Mouse (Mus musculus): ENCODE measurements around the gene Ncl. TPM values are rescaled to one million over a fixed set of nuclear protein-coding genes. Genes with fewer than 3 reads are reported as not detected.
A peak's percentile ranks its signal among the peaks of the same experiment; 100 is the strongest.

Ncl gene
- total RNA-seq, 2 experiments from 2014 or later: 132 to 142 TPM

DNA sequence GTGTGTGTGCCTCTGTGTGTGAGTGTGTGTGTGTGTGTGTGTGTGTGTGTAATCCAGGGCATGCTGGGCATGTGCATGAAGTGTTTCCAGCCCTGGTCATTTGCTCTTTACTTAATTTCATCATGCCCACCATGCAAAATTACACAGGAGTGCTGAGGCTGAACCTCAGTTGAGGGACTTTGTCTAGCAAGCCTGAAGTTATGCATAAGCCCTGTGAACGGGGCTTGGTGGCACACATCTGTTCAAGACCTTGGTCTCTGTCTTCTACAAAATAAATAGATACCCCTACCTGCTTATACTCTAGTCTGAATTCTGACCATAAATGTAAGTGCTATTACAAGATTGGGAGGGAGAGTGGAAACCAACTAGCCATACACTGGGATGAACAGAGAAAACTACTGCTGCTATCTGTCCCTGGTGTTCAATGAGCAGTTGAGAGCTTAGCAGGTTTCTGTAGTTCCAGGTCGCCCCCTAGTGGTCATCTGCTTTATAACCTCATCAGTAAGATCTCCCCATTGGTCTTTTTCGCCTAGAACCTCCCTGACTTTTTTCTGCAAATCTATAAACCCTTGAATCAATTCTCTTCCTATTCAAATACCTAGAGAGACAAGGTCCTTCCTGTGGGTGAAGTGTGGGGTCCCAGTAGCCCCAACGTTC lies 19.9 kb downstream of the Ncl start:
- intact Hi-C loops (cut with DNase I): loop anchor here (2.0 kb wide), 2 partner anchors 124 to 160 kb away; no protein-coding TSS in a partner anchor

DNA sequence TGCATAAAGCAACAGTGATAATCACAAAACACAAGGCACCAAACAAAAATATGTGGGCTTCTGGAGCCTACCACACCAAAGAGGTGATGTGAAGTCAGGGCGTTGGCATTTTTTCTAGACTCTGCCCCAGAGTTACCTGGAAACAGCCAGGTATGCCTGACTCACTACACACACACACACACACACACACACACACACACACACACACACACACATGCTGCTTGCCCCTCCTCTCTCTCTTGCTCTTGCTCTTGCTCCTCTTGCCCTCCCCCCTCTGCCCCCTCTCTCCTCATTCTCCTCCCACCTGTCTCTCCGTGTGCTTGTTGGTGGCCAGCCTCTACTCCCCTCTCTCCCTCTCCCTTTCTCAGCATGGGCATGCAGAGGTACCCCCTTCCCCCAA lies 22.9 kb downstream of the Ncl start:
- no peak for DNase-seq (ENCODE audit: low spot score in 2 of 2)
- intact Hi-C loops (cut with DNase I): no loop called here

More for the DNA sequence above, 19.9 kb downstream of the Ncl start:
- peak; percentile 56 to 74 for DNase-seq (ENCODE audit: low spot score in 2 of 2)

DNA sequence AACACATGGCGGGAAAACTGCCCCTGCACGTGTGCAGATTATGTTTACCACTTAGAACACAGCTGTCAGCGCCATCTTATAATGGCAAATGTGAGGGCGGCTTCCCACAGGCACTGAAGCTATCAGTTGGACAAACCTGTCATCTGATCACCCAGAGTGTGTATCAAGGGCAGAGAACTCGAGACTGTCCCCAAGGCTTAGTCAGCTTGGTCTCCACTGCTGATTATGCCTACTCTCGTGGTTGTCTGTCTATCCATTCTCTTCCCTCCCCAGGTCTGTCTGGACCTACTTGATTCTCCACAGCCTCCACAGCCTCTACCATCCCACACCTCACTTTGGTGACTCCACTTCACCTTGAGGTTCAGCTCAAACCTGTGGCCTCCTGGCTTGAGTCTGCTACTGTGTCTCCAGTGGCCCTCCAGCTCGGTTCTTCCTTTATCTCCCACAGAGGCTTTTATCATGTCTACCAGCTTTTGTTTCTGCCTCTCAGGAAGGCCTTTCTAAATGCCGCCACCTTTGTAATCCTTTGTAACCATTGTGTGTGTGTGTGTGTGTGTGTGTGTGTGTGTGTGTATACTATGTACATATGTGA lies 38.3 kb downstream of the Ncl start:
- no peak for DNase-seq (ENCODE audit: low spot score in 2 of 2)
- intact Hi-C loops (cut with DNase I): no loop called here

DNA sequence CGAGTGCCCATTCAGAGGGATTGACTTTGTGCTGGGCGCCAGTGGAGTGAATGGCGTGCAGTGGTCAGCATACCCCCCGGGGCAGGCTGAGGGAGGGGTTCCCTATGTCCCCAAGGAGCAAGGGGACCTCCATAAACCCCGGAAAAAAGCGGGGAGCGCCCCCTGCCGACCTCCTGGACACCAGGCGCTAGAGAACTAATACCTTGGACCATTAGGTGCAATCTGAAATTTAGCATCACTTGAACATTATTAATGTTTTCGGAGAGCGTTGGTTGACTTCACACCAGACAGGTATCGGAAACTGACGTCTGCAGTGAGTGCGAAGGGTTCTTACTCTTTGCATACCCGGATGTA lies 45.5 kb downstream of the Ncl start:
- DNase-seq (ENCODE audit: low spot score in 2 of 2): no peak

DNA sequence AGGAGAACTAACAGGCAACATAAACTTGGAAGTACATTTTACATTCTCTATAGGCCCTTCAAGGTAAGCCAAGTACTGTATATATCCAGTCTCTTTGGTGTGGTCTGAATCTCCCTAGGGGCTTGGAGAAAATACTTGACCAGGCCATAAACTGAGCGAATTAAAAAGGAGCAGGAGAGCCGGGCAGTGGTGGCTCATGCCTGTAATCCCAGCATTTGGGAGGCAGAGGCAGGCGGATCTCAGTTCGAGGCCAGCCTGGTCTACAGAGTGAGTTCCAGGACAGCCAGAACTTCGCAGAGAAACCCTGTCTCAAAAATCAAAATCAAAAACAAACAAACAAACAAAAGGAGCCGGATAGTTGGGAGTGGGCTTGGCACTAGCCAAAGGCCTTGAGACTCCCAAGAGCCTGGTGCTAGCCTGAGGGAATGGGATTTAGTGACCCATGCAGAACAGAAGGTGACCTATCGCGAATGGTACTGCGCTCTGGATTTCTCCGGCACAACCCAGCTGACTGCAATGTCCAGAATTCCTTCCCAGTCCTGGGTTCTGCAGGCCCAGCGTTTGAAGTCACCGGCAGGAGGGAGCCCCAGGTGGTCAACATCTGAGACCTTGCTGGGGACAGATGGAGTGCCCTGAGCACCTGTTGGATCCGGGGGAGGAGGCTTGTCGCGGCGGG lies 46.0 kb downstream of the Ncl start:
- no peak for DNase-seq (ENCODE audit: low spot score in 2 of 2)
- intact Hi-C loops (cut with DNase I): no loop called here

More for the DNA sequence above, 45.5 kb downstream of the Ncl start:
- intact Hi-C loops (cut with DNase I): no loop called here

DNA sequence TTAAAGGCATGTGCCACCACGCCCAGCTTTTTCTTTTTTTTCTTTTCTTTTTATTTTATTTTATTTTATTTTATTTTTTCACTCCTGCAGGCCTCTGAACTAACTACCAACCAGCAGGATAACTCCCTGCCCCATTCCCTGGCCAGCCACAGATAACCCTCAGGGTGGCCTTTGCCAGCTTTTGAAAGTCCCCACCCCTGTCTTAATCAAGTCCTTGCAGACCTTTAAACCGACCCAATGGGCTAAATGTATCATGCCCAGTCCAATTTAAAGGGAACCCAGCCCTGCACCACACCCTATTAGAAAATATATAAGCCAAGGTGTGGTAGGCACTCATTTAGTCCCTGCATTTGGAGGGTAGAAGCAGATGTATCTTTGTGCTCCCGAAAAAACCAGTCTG lies 46.9 kb downstream of the Ncl start:
- intact Hi-C loops (cut with DNase I): no loop called here

DNA sequence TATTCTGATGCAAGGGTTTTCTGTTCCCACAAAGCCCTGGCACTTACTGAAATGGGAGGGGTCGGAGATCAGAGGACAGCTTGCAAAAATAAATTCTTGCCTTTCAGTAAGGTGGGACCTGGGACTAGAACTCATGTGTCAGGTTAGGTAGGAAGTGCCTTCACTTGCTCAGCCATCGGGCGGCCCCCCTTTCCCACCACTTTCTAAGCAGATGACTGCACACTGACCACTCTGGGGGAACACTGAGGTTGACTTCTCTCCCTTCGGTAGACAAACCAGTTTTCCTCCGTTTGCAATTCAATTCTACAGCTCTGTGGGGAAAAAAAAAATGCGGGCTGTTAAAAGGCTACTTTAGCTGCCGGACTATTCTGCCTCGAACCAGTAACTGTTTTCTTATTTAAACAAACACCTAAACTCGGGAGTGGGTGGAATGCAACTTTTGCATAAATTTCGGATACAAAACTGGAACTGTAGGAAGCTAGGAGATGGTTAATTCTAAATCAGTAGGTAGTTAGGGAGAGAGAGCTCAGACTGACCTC lies 47.7 kb downstream of the Ncl start:
- no peak for DNase-seq (ENCODE audit: low spot score in 2 of 2)
- intact Hi-C loops (cut with DNase I): no loop called here

More for the DNA sequence above, 46.9 kb downstream of the Ncl start:
- DNase-seq (ENCODE audit: low spot score in 2 of 2): no peak

DNA sequence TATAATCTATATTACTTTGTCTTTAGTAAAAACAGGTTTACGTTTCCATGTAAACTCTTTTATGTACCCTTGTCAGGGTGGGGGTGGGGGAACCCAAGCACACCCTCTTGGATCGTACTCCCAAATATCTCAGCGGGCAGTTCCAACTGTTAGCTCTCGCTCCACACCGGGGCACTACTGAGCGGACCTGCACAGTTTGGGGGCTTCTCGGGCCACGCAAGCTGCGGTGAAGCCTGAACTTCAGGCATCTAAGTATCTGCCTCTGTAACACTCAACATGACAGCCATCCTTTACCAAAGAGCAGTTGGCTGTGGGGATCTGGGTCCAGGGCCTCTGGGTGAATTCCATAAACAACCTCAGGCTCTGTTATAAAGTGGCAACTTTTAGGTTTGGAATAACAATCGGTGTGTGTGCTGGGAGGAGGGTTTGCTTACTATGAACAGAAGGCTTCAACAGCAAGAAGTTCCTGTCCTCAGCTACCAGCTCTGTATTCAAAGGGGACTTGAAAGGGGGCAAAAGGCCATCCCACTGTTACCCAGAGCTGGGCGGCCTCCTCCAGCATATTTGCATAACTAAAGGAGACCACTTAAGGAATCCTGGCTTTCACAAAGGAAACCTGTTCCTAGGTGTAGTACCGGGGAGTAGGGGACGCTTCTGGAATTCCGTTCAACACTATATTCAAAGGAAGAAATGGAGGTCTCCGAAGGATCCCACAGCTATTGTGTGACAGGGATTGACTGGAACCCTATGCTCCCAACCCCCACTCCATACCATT lies 48.5 kb downstream of the Ncl start:
- intact Hi-C loops (cut with DNase I): no loop called here
- no peak for DNase-seq (ENCODE audit: low spot score in 2 of 2)

DNA sequence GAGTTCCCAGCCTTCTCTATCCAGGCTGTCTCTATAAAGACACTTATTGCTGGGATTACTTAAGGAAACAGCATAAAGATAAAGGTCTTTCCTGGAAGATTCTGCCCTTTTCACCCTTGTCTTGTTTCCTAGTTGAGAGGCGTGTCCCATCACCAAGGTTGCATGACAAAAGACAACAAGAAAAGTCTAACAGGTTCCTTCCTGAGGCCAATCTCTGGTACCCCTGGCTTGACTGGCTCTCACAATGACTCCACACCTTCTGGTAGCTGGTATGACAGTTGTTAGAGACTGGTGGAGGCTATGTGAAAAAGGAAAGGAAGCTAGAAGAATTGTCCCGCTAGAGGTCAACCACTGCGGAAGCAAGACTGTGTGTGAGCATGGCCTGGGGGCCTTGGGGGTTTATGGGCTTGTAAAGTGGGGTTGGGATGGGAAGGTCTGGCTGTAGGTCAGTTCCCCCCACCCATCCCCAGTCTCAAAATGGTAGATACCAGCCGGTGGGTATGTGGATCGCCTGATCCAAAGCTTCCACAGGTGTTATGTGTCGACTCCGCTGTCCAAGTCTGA lies 49.8 kb downstream of the Ncl start:
- no peak for DNase-seq (ENCODE audit: low spot score in 2 of 2)
- intact Hi-C loops (cut with DNase I): no loop called here

DNA sequence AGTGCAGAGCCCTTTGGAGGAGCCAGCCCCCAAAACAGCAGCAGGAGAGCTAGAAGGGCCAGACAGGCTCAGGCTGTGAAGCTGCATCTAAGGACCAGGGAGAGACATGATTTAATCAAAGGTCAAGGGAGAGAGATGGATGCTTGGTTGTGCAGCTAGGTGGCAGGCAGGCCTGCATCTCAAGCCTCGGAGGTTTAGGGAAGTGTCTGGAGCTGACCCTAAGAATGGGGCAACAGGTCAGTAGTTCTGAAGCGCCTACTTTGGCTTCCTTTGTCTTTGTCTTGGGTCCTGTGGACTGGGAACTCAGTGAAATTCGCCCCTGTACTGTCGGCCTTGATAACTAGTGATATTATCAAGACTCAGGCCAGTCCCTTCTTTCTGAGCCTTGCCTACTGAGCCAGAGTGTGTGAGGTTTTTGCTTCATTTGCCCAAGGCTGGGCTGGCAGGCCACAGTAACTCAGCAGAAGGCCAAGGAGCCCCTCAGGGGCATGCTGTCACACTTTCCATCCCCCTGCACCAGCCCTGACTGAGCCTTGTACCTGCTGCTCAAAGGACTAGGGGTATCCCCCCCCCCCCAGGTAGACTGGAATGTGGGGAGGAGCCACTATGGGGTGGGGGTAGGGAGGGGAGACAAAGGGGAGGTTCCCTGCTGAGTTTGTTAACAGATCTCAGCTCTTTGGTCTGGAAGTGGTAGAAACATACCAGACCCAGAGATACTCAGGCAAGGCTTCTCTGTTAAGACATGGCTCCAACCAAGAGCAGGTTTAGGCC lies 51.1 kb downstream of the Ncl start:
- intact Hi-C loops (cut with DNase I): no loop called here
- no peak for DNase-seq (ENCODE audit: low spot score in 2 of 2)

DNA sequence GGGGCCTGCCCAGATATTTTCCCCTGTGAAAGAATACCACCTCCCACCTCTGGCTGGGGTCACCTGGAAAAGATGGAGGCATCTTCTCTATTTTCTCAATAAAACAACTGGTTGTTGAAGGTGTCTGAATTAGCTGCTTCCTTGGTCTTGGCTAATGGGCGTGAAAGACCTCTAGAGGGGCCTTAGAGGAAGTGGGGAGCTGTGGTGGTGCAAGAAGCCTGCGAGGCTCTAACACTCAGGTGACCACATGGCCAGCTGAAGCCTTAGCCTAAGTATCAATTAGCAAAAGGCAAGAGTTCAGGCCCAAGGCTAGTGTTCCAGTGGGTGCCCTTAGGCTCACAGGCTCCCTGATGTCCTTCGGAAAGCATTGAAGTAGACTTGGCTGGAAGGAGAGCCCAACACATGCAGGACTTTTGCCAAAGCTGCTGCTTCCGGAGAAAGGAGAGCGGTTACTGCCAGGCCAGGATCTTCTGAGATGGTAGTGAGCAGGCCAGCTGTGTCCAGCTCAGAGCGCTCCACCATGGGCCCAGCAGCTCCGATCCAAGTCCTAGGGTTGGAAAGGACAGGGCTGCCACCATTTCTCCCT lies 51.9 kb downstream of the Ncl start:
- DNase-seq (ENCODE audit: low spot score in 2 of 2): no peak
- intact Hi-C loops (cut with DNase I): no loop called here

DNA sequence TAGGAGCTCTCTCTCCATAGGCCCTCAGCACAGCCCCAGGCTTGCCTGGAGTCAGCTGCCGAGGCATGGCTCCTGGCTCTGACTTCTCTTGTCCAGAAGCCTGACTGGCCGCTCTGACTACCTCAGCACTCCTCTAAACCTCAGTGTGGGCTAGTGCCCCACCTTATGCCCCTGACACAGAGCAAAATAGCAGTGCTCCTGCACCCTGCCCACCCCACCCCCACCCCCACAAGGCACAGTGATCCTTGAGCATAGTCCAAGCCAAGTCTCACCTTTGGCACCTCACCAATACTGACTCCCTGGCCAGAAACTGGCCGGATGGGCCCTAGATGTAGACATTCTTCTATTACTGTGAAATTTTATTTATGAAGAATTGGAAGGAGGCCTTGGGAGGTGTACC lies 52.5 kb downstream of the Ncl start:
- DNase-seq (ENCODE audit: low spot score in 2 of 2): no peak
- intact Hi-C loops (cut with DNase I): no loop called here

DNA sequence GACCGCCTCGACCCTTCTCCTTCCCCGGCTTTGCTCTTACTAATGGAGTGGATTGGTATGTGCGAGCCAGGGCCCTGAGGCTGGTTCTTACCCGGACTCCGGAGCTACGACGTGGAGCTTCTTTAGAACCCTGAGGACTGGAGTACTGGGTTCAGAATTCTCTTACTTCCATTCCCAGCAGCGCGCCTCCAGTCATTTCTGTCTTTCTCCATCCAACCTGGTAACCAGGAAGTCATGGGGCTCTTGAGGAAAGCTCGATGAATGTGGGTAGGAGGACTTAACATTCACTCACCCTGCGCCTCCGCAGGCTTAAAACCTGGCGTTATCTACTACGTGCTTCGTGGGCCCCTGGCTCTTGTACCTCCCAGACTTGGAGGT lies 55.3 kb downstream of the Ncl start:
- DNase-seq (ENCODE audit: low spot score in 2 of 2): no peak
- intact Hi-C loops (cut with DNase I): no loop called here

DNA sequence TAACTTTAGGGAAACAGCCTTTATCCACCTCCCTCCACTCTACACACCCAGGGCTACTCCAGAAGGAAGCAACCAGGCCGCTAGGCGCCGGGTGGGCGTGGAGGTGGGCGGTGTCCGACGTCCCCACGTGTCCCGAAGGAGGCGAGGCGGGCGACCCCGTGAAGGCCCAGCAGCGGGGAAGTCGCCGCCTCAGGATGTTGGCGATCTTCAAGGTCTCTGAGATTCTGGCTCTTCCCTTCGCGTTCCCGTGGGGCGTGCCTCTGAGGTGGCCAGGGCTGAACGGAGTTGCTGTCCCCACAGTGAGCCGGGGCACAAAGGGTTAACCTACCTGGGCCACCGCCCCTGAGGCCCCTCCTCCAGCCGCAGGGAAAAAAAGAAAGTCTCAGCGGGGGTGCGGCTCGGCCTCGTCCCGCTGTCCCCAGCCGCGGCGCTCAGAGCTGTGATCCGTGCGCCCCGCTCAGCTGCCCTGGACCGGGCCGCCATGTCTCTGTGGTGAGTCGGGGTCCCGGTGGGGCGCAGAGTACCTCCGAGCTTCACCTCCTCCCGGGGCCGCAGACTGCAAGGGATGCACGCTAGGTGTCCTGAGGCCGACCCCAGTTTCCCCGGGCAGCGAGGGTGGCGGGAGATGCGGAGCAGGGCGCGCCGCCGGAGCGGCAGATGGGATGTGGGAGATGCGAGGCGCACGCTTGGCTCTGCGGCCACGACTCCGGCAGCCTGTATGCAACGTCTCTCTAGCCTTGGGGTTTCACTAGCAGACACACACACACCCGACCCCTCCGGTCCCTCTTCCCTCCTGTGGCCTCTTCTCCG lies 55.9 kb downstream of the Ncl start:
- intact Hi-C loops (cut with DNase I): no loop called here
- peak; percentile 41 to 57 for DNase-seq (ENCODE audit: low spot score in 2 of 2)

DNA sequence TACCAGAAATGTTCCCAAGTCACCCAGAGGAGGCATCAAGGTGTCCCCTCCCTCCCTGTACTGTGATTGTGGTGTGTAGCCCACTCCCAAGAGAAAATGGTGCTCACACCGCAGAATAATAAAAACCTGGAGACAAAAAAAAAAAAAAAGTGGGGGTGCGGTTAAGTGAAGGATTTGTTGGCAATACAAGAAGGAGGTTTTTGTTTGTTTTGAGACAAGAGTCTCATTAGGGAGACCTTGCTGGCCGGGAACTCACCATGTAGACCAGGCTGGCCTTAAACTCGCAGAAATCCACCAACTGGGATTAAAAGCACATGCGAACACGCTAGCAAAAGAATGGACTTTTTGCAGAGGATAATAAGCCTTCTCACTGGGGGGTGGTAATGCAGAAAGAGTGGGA lies 56.7 kb downstream of the Ncl start, which contains the start of gene B3gnt7:
Gene B3gnt7, plus strand, starts transcription at position 301 of the 400 bp plus-strand sequence.
- intact Hi-C loops (cut with DNase I): no loop called here
- no peak for DNase-seq (ENCODE audit: low spot score in 2 of 2)

DNA sequence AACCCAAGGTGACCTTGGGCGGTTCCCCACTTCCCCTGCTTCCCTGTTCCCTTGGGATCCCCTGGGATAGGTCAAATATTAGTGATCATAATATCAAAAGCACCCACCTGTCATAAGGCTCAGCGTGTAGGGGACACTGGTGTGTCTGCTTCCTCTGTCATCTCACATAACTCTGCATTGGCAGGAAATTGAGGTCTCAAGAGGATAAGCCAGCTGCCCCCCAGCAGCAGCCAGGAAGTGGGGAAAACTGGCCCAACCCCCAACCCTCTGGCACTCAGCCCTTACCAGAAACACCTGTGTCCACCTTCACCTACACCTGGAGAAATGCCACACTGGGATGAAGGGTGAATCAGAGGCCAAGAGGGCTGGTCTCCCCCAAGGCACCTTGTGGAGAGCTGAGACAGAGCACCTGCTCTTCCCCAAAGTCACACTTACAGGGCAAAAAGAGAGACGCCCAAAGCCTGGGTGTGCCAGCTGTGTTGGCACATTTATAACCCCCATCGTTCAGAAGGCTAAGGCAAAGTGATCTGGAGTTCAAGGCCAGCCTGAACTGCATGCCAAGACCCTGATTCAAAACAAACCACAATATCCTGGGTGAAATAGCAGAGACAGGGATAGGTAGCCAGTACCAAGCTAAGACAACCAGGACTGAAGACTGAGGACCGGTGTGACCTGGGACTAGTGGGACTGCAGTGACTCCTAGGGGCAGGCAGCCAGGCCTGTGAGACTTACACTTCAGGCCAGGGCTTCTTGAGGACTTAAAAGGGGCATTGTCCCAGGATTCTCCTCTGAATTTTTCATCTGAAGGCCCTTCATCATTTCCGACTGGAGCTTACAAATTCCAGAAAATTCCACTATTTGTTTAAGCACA lies 57.7 kb downstream of the Ncl start:
- intact Hi-C loops (cut with DNase I): no loop called here
- DNase-seq (ENCODE audit: low spot score in 2 of 2): no peak

DNA sequence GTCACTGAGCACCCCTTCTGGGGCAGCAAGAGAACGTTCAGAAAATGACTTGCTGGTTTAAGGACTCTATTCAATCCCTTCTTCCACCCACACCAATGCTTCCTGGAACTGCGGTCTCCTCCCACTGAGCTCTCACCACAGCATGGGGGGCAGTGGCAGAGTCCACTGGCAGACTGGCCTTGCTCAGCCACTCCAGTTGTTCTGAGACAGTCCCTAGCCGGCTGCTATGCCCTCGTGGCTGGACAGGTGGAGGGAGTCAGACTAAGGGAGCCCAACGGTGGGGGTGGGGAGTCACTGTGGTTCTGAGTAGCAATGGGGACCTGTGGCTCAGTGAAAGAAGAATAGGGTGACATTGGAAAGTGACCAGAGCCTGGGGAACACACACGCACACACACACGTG lies 58.5 kb downstream of the Ncl start:
- no peak for DNase-seq (ENCODE audit: low spot score in 2 of 2)
- intact Hi-C loops (cut with DNase I): no loop called here
